ENCODE assay signal across 10 mouse cellular contexts in genomic region chr15:103482488-103482887, GRCm38 (mm10). TPM values are rescaled to one million over a fixed set of nuclear protein-coding genes. Genes with fewer than 3 reads are reported as not detected.
DNase-seq lines count a peak whose midpoint lies in the region; ATAC-seq and TF ChIP-seq lines count a peak whose summit lies in the region.
"Had no signal": no experiment of that assay in that cellular context is flagged by ENCODE, and none has a peak within 500 bp of the region (broad histone marks: within the 10 kb centered on the region; RNA-seq: fewer than 3 reads in every experiment).

No protein-coding gene starts in this region.

- ATAC-seq in intestine, postnatal 0 days: no peak
- ATAC-seq in intestine, embryonic 16.5 days: no peak

- 0 out of 2 replicates have a peak, but pooled peaks cover 3% of the 10 kb centered on the region for H3K4me1 ChIP-seq in intestine, postnatal 0 days (replicated peaks; ENCODE audit: control insufficient read depth, insufficient read depth, low read length)
- H3K4me1 ChIP-seq in intestine, embryonic 16.5 days (ENCODE audit: control insufficient read depth, insufficient read depth, low read length): no peaks in the 10 kb centered on the region
- H3K4me1 ChIP-seq: liver, embryonic 13.5 days had no signal

- H3K36me3 ChIP-seq in intestine, postnatal 0 days (ENCODE audit: control insufficient read depth, insufficient read depth): no peaks in the 10 kb centered on the region
- H3K36me3 ChIP-seq in intestine, embryonic 16.5 days (ENCODE audit: control insufficient read depth, insufficient read depth, low read length): no peaks in the 10 kb centered on the region
- H3K36me3 ChIP-seq: liver, embryonic 13.5 days had no signal

- peak; percentile 64 for TF ChIP-seq CTCF in intestine, postnatal 0 days (IDR thresholded peaks at IDR 0.05; ENCODE audit: low read depth)

- H3K27me3 ChIP-seq in intestine, postnatal 0 days (replicated peaks; ENCODE audit: control insufficient read depth, insufficient read depth, low read length): no peaks in the 10 kb centered on the region
- no peaks in the 10 kb centered on the region for H3K27me3 ChIP-seq in intestine, embryonic 16.5 days (replicated peaks; ENCODE audit: control insufficient read depth, insufficient read depth, low read length)
- H3K27me3 ChIP-seq: liver, embryonic 13.5 days had no signal

- no peak overlapping the region for H3K4me2 ChIP-seq in intestine, postnatal 0 days (replicated peaks; ENCODE audit: low read depth)
- H3K4me2 ChIP-seq in intestine, embryonic 16.5 days (ENCODE audit: low read depth, low read length): no peak overlapping the region
- H3K4me2 ChIP-seq: liver, embryonic 13.5 days had no signal

- H3K27ac ChIP-seq in intestine, postnatal 0 days (ENCODE audit: low read depth, low read length): no peak overlapping the region
- no peak overlapping the region for H3K27ac ChIP-seq in intestine, embryonic 16.5 days (ENCODE audit: low read length)
- H3K27ac ChIP-seq: liver, embryonic 13.5 days had no signal

- 9% methylated on average over 1 of the region's 1 CpGs for WGBS in intestine, postnatal 0 days
- 3% methylated on average over 1 of the region's 1 CpGs for WGBS in intestine, embryonic 16.5 days

- H3K9ac ChIP-seq in intestine, postnatal 0 days (ENCODE audit: low read depth, low read length): no peak overlapping the region
- H3K9ac ChIP-seq in intestine, embryonic 16.5 days (ENCODE audit: low read depth, low read length): no peak overlapping the region
- H3K9ac ChIP-seq: liver, embryonic 13.5 days had no signal

- no peak overlapping the region for H3K4me3 ChIP-seq in intestine, postnatal 0 days (ENCODE audit: low read depth, low read length)
- no peak overlapping the region for H3K4me3 ChIP-seq in intestine, embryonic 16.5 days (ENCODE audit: low read length)
- H3K4me3 ChIP-seq: liver, embryonic 13.5 days had no signal

- peak; percentile 54 for DNase-seq in ES-CJ7 (ENCODE audit: low read depth, low spot score)
- DNase-seq in embryo, embryonic 9.5 days (ENCODE audit: extremely low spot score): peak; percentile 60
- DNase-seq in kidney, postnatal 4 days: peak; percentile 58 to 66
- no peak for DNase-seq in B cell, adult 2 months
- no peak for DNase-seq in gastrocnemius, postnatal 25 days
- no peak for DNase-seq in cerebellum, adult 8-10 months
- DNase-seq: liver, embryonic 13.5 days had no signal

- H3K9me3 ChIP-seq in intestine, postnatal 0 days (ENCODE audit: control insufficient read depth): no peaks in the 10 kb centered on the region
- no peaks in the 10 kb centered on the region for H3K9me3 ChIP-seq in intestine, embryonic 16.5 days (ENCODE audit: control insufficient read depth, low read length)
- H3K9me3 ChIP-seq: liver, embryonic 13.5 days had no signal

RNA-seq across cellular contexts. Expression of gene Pde1b, which starts 20.3 kb away (rescaled TPM):
- 4.0 and 4.5 TPM in 2 replicates for polyA plus RNA-seq in intestine, postnatal 0 days (2015; fragmentation: Nextera tagmentation; extraction: Ambion mirVana)
- polyA plus RNA-seq in intestine, embryonic 16.5 days (2015; fragmentation: Nextera tagmentation; extraction: Ambion mirVana): 5.1 and 5.8 TPM in 2 replicates
- under 1 TPM; 0.54 to 0.64 TPM for total RNA-seq in gastrocnemius, postnatal 25 days (2021)

RNA-seq across cellular contexts. Expression of gene Nckap1l, which starts 28.9 kb away (rescaled TPM):
- 1.7 TPM in 2 replicates for polyA plus RNA-seq in intestine, postnatal 0 days (2015; fragmentation: Nextera tagmentation; extraction: Ambion mirVana)
- 3.7 and 3.8 TPM in 2 replicates for polyA plus RNA-seq in intestine, embryonic 16.5 days (2015; fragmentation: Nextera tagmentation; extraction: Ambion mirVana)
- total RNA-seq in gastrocnemius, postnatal 25 days (2021): 1 to 10 TPM; 1.2 to 1.3 TPM

RNA-seq across cellular contexts. Expression of gene Gtsf2, which starts 34.2 kb away (rescaled TPM):
- polyA plus RNA-seq in intestine, postnatal 0 days (2015; fragmentation: Nextera tagmentation; extraction: Ambion mirVana): not detected in 2 replicates
- polyA plus RNA-seq in intestine, embryonic 16.5 days (2015; fragmentation: Nextera tagmentation; extraction: Ambion mirVana): not detected in 2 replicates
- total RNA-seq in gastrocnemius, postnatal 25 days (2021): not detected
- polyA plus RNA-seq: liver, embryonic 13.5 days; stomach, embryonic 14.5 days had no signal

RNA-seq across cellular contexts. Expression of gene Gtsf1, which starts 52.2 kb away (rescaled TPM):
- 0.23 TPM in 1 of 2 replicates, not detected in the other for polyA plus RNA-seq in intestine, postnatal 0 days (2015; fragmentation: Nextera tagmentation; extraction: Ambion mirVana)
- not detected in 2 replicates for polyA plus RNA-seq in intestine, embryonic 16.5 days (2015; fragmentation: Nextera tagmentation; extraction: Ambion mirVana)
- not detected for total RNA-seq in gastrocnemius, postnatal 25 days (2021)
- polyA plus RNA-seq: liver, embryonic 13.5 days; stomach, embryonic 14.5 days had no signal

RNA-seq across cellular contexts. Expression of gene Ppp1r1a, which starts 55.3 kb away (rescaled TPM):
- polyA plus RNA-seq in intestine, postnatal 0 days (2015; fragmentation: Nextera tagmentation; extraction: Ambion mirVana): 6.1 and 7.8 TPM in 2 replicates
- polyA plus RNA-seq in intestine, embryonic 16.5 days (2015; fragmentation: Nextera tagmentation; extraction: Ambion mirVana): 7.5 and 8.4 TPM in 2 replicates
- total RNA-seq in gastrocnemius, postnatal 25 days (2021): 10 to 100 TPM; 85.7 to 90.4 TPM

Comparison
In these comparisons a context has a peak if more than half of its experiments do, and no peak if none do; other contexts are left out.
1. DNase-seq: peak in ES-CJ7 (single experiment), embryo, embryonic 9.5 days (single experiment) and kidney, postnatal 4 days (2 of 2); none in B cell, adult 2 months (0 of 2), gastrocnemius, postnatal 25 days (single experiment) and cerebellum, adult 8-10 months (single experiment).